Mouse (Mus musculus) CD4-positive, CD25-positive, alpha-beta regulatory T cell, adult 2 months (primary cell): Measurements from ENCODE around the gene Snx9.

ENCODE experiments used
- DNase-seq: peaks from one replicate; pipeline ENCODE4 v3.0.0-alpha.2; 2012; ENCODE audit warnings: low read depth, low spot score

Gene Snx9

DNA sequence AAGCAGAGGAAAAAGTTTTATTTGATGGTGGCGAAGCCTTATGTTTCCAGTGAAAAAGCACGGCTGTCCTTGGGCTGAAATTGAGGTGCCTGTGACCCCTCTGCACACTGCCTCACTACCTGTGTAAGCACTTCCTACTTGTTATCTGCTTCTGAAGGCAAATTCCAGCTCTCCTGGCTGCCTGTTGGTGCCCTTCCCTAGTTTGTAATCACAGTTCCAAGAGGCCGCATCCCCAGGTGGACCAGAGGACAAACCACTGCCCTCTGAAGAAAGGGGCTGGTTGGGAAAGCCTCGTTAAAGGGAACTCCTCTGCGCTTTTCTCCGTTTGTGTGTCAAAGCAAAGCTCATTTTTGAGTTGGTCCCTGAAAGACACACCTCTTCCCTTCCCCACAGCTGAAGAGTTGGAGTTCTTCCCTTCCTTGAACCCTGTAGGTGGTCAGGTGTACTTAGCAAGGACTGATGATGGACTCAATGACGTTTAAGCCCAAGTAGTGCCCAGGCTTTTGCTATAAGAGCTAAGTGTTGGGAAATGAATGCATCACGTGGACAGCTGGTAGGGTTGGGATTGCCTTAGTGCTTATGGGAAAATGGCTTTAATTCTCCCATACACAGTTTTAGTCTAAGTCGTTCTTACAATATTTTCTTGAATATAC is 2.0 kb downstream of the Snx9 start:
- no peak for DNase-seq

DNA sequence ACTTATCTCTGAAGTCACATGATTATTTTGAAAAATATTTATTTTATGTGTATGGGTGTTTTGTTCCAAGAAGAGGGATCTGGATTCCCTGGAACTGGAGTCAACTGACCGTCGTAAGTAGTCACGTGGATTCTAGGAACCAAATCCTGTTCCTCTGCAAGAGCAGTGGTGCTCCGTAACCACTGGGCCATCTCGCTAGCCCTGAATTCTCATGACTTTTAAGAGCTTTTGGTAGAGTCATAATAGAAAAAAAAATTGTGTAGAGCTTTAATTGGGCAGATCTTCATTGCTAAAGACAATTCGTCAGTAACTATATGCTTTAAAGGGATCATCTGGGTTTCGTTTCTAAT is 2.5 kb downstream of the Snx9 start:
- DNase-seq, result no peak

DNA sequence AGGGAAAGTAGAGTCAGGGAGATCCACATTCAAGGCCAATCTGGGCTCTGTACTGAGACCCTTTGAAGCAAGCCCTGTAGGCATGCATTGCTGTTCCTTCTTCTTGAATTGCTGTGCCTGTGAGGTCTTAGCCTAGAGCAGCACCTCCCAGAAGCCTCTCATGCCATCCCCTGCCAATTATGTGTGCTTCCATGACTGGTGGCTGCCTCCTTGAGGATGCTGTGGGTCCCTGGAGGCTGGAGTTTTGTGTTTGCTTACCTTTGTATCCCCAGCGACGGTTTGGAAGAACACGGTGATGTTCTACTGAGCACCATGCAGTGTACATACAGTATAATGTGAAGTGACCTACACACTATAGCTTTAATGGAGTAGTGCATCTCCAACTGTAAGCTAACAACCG is 4.2 kb downstream of the Snx9 start:
- no peak for DNase-seq

DNA sequence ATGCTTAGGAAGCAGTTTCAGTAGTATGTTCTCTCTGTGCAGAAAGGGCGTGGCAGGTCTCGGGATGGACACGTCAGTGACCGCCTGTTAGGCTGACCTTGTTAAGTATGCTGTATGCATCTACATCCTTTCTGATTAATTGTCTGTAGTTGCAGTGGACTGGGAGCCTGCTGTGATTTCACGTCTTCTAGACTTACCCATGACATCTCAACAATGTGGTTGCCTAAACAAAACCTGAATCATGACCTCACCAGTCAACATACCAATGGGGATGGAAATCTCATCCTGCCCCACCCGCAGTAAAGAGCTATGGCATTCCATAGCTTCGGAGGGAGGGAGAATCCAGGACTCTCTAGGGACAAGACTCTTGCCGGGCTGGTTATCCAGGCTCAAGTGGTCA is 5.0 kb downstream of the Snx9 start:
- DNase-seq, result no peak

DNA sequence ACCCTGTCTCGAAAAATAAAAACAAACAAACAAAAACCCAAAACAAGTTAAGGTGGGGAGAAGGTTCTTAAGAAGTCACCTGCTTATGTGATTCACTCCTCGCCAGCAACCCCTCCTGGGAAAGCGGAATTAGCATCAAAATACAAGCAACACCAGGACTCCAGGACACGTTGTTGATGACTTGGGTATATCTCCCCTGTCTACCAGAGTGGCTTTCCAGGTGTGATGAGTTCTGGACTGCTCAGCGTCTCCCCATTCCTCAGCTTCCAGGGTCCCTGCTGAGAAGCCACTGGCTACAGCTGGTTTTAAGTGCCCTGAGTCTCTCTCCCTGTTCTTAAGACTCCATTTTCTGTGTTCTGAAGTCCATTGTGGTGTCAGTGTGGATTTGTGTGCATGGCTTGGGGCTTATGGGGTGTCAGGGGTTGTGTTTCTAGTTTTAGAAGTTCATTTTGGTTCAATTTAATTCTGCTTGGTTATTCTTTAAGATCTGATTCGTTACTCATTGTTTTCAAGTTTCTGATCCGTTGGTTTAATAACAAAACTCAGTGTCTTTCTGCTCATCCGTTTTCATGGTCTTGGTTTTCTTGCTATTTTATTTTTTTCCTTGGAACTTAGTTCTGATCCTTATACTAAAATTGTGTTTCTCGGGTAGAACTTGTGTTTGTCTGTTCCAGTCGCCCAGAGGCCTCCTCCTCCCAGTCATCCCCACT is 7.7 kb downstream of the Snx9 start:
- DNase-seq, result no peak

DNA sequence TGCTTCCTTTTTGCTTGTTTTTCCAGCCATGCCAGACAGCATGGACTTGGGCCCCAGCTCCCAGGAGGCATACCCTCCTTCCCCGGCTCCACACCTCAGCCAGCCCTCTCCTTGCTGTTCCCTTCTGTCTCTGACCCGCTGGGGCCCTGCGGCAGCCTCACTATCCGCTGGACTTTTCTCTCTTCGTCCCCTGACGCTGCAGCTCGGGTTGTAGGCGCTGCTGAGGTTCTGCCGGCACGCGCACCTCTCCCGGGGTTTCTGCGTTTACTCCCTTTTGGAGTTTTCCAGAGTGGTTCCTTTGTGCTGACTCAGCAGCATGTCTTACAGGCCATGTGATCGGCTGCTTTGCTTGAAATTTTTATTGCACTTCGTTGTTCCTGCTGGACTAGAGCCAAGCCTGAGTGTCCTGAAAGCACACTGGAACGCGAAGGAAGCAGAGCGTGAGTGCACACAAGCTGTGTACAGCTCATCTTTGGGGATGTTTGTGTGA is 8.3 kb downstream of the Snx9 start:
- no peak for DNase-seq

DNA sequence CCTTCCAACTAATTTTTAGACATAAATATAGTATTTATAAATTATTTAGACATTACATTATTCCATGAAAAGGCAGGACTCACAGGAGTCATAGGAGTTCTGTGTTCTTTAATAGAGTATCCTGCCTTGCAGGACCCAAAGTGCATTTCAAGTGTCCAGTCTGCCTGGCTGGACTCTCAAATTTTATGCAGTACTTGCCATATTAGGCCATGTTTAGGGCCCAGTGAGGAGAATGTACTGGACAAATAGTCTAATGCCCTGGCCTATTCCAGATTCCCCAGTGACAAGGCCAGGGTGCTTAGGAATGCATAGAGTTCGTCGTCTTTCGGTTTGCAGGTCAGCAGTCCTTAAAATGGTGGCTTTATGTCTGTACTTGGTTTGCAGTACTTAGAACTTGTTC is 8.9 kb downstream of the Snx9 start:
- no peak for DNase-seq

DNA sequence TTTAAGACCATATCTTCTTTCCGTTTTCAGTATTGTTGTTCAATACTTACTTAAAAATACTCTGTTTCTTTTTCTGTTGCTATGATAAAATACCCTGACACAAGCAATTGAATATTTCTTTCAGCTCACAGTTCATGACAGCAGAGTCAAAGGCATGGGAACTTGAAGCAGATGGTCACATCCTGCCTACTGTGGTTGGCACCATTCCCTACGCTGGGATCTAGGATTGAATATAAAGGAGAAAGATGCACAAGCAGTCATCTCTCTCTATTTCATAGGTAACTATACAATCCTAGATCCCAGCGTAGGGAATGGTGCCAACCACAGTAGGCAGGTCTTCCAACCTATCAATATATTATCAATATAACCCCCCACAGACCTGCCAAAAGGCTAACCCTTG is 9.3 kb downstream of the Snx9 start:
- no peak for DNase-seq

DNA sequence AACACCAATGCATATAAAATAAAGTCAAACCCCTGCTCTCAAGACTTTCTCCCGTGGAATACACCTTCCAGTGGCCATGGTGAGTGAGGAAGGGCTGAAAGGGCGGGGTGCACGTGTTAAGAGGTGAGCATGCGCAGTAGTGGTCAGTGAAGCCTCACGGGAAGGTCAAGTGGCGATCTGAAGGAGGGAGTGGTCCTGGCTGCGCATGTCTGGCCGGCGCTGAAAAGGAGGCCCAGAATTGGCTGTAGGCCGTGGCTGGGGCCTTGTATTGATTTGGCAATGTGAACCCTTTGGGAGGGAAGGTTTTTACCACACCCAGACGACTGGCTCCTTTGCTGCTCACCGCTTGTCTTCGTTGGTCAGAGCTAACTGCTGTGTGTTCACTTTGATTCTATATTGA is 12.8 kb downstream of the Snx9 start:
- DNase-seq, result no peak

DNA sequence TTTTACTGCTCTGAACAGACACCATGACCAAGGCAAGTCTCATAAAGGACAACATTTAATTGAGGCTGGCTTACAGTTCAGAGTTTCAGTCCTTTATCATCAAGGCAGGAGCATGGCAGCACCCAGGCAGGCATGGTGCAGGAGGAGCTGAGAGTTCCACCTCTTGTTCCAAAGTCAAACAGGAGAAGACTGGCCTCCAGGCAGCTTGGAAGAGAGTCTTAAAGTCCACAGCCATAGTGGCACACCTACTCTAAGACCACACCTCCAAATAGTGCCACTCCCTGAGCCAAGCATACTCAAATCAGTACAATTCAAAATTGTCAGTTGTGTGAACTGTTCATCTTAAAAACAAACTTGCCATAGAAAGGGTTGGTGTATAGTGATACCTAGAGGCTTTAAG is 14.4 kb downstream of the Snx9 start:
- DNase-seq, result no peak

DNA sequence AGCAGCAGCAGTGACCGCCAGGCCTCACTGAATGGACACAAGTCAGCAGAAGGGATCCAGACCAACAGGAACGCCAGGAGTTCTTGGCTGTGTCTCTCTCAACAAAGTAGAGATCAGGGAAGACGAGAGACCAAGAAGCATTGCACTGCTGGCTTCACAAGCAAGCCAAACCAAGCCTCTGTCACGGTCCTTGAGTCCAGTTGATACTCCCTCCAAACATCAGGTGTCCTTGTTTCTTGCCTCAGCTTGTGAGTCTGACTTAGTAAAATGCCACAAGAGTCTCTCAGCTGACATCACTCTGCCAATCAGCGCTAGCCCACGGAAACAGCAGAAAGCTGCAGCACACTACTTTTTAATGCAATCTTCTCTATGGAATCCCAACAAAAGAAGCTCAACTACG is 15.3 kb downstream of the Snx9 start:
- no peak for DNase-seq

DNA sequence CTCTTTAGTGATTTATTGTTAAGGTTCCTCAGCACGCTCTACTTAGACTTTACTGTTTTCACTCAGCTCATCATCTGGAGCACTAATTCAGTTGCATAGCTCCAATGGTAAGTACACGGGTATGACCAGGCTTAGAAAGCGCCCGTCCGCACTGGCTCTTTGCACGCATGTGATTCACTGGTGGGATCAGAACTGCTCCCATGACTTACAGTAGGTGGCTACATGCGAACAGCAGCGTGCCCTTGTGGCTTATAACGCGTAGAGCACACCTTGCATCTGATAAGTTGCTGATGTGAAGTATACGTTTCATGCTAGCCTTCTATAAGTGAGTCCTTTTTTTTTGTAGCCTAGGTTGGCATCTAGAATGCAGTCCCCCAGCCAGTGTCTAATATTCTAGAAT is 16.1 kb downstream of the Snx9 start:
- no peak for DNase-seq

DNA sequence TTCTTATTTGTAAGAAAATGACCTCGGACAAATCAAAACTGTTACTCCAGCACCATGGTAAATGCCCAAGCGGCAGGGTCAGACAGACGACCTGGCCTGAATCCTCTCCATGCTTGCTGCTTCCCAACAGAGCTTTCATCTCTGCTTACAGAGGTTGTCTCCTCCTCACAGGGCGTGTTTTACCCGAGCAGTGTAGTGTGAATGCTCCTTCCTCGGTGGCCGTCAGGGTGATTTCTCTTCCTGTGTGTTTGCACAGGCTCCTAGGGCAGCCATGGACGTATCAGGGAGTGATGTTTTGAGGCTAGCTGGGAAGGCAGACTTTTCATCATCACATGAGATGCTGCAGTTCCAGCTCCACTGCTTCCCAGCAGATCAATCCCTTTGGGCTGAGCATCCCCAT is 17.1 kb downstream of the Snx9 start:
- no peak for DNase-seq

DNA sequence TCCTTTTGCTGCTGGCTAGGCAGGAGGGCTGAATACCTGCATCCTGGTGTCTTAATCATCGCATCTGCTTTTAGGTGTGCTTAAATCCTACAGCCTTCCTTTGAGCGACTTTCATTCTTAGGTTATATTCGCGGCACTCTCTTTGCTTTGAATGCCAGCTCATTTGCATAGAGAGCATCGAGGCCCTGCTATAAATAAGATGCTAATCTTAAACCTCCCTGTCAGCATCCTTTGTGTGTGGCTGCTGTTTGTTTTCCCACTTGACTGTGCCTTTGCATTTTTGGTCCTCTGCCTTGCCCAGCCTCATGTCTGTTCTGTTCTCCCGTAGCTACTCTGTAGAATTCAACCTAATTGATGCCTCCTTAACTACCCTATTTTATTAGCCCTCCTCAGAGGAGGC is 21.2 kb downstream of the Snx9 start:
- DNase-seq, result no peak

DNA sequence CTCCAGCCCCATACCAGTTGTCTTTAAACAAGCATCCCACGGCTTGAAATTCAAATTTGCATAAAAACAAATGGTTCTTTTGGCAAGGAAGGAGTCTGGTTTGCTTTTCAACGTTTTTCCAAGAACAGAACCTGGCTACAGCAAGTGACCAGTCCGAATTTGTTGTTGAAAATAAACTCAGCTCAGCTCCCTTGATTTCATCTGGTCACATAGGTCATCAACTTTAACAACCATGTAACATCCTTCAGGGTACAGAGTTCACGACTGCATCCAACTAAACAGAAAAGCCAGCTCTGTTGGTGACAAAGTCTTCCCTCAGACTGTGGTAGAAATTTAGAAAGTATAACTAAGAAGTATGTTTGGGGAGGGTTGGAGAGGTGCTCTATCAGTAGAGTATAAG is 21.7 kb downstream of the Snx9 start:
- DNase-seq, result no peak

DNA sequence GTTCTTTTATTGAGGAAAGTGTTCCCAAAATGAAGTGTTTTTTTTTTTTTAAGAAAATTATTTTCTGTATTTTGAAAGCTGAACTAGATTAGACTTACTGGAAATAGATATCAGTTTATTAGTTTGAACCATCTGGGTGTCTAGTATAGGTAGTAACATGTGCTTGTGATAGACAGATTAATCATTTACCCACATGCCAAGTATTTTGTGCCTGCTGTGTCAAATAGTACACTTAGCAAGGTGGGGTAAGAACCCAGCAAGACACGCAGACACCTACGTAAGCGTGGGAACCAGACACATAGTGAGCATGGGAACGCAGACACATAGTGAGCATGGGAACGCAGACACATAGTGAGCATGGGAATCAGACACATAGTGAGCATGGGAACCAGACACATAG is 22.6 kb downstream of the Snx9 start:
- no peak for DNase-seq

DNA sequence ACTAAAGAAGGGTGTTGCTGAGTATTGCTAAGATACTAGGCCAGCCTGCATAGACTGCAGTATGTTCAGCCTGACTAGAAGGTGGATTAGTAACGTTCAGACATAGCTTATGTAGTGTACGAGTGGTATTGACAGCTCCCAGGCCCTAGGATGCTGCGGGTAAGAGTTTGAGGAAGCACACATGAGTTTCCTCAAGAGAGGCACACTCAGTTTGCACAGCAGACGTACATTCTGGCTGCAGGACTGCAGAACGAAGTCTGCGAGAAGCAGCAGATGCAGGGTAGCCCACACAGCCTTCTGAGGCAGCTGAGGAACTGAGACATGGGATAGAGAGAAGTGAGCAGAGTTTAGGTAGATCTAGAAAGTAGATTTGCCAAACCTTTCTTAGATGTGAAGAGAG is 26.3 kb downstream of the Snx9 start:
- DNase-seq, result no peak

DNA sequence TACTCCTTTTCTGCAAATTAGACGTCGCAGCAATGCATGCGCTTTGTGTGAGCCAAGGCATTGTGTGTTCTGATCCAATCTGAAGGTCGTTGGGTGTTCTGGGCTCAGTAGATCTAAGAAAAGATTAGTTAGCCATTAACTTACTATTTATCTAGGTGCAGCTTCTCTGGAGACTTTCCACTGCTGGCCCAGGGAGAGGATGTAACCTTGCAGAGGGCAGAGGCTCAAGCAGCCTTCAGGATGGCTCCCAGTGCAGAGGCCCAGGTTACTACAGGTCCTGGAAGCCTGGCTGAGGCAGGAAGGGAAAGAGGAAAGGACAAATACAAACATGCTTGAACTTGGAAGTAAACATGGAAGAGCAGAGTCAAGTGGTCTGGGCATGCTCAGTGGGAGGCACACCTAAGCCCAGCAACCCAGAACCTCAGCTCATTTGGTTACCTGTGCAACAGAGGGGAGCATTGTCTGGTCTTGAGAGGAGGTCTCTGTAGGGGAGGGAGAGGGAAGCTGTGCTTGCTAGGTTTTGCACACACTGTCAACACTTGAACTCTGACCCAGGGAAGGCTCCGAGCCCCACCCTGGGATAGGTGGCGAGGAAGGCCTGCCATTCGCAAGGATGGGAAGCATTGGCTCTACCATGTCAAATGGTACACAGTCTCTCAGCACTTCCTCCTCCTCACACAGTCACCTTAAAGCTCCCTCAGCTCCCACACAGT is 27.3 kb downstream of the Snx9 start:
- no peak for DNase-seq

DNA sequence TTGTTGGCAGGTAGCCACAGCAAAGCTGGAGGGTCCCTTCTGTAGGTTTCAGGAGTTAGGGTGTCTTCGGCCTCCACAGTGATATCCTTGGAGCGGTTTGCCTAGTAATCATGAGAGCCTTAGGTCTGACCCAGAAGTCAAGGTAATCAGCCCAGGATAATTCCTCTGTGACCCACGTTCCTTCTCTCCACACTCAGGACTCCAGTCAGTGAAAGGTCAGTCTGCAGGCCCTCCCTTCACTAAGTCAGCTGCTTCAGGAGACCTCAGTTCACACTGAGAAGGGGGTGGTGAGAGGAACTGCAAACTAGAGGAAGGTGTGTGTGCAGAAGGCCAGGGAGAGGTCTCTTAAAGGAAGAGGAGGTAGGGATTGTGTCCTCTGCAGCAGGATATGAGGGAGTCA is 28.3 kb downstream of the Snx9 start:
- DNase-seq, result no peak

DNA sequence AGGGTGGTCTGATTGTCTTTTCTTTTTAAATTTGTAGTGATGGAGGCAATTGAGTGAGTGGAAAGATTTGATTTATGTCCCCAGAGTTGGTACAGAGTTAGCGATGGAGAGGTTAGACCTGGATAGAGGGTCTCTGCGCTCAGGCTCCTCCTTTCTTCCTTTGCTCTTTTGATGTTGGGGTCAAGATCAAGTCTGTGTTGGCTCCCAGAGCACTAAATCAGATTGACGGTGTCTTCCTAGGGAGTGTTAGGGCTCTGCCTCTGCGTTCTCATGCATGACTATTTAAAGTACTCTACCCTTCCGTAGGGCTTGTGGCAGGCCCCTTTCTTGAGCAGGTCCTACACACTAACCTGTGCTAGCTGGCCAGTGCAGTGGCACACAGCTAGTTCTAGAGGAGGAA is 28.9 kb downstream of the Snx9 start:
- no peak for DNase-seq

DNA sequence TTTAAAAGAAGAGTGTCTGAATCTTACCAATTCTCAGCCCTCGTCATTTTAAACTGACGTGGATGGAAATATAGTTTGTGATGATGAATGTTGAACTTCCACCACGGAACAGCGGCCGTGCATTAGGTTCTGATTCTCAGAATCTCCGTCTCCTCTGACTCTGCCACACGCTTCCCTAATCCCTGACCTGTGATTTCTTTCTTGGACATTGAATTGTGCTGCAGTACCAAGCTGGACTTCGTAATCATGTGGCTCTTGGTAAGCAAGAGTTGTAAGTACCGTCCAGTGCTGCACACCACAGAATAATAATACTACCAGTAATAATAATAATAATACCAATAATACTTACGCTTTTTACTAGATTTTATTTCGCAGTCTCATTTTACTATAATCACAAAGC is 29.6 kb downstream of the Snx9 start:
- DNase-seq, result no peak

DNA sequence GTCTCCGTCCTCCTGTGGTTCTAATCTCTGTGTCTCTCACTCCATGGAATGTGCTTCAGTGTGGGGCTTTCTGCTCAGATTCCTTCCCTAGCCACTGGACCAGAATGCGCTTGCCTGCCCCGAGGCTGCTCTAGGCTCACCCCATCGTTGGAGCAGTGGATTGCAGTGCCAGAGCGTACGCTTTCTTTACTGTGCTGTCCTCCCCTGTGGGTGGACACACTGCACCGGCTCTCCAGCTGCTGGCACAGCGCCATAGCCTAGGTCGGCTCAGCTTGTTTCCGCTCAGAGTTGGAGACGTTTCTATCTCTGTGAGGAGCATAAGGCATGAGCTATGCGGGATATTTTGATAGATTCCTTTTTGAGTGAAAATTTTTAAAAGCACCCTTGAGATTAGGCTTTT is 31.4 kb downstream of the Snx9 start:
- DNase-seq, result no peak

DNA sequence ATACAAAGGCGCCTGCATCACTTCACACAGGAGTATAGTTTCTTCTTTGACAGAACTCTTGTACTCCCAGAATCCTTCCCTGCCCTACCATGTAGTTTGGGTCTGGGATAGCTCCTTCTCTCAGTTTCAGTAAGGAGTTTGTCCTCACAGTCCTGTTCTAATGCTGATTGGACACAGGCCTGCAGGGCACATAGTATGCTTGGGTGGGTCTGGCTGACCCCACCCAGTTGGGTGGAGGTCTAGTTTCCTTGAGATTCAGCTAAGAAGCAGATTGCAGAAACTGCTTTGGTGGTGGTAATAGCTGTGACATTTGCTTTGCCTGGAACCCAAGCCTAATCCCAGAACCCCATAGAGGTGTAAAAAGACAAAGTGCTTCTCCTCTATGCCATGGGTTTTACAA is 33.4 kb downstream of the Snx9 start:
- DNase-seq, result no peak
